Comparison of ENCODE assay signal across 22 mouse cellular contexts in genomic region chr1:53839392-53839791, GRCm38 (mm10). TPM values are rescaled to one million over a fixed set of nuclear protein-coding genes. Genes with fewer than 3 reads are reported as not detected.
DNase-seq lines count a peak whose midpoint lies in the region; TF ChIP-seq lines count a peak whose summit lies in the region.
"Had no signal": no experiment of that assay in that cellular context is flagged by ENCODE, and none has a peak within 500 bp of the region (broad histone marks: within the 10 kb centered on the region; RNA-seq: fewer than 3 reads in every experiment).

No protein-coding gene starts in this region.

- H3K79me2 ChIP-seq in myocyte (ENCODE audit: control insufficient read depth, insufficient read depth): no peaks in the 10 kb centered on the region

- peaks cover 7% of the 10 kb centered on the region for H3K4me1 ChIP-seq in spleen, adult 2 months (ENCODE audit: control insufficient read depth, insufficient read depth, insufficient read length)
- H3K4me1 ChIP-seq in embryonic fibroblast, embryonic 13.5 days (ENCODE audit: control insufficient read depth, insufficient read depth, low read length): peaks cover 10% of the 10 kb centered on the region
- H3K4me1 ChIP-seq: embryonic facial prominence, embryonic 15.5 days; forebrain, embryonic 13.5 days; forebrain, embryonic 15.5 days had no signal

- no peaks in the 10 kb centered on the region for H3K27me3 ChIP-seq in spleen, adult 2 months (ENCODE audit: control insufficient read depth, insufficient read depth, low read length)
- no peaks in the 10 kb centered on the region for H3K27me3 ChIP-seq in myocyte (ENCODE audit: control insufficient read depth, insufficient read depth, insufficient read length)
- H3K27me3 ChIP-seq: embryonic facial prominence, embryonic 13.5 days; embryonic facial prominence, embryonic 15.5 days; forebrain, embryonic 13.5 days; forebrain, embryonic 15.5 days; Patski had no signal

- TF ChIP-seq POLR2A in spleen, adult 2 months (IDR thresholded peaks at IDR 0.05; ENCODE audit: low read depth, low read length): no peak
- no peak for TF ChIP-seq POLR2A in embryonic fibroblast, embryonic 13.5 days (IDR thresholded peaks at IDR 0.05; ENCODE audit: low read depth, low read length)
- TF ChIP-seq POLR2A in myocyte (IDR thresholded peaks at IDR 0.05; ENCODE audit: insufficient read length, low read depth): no peak

- 85% methylated on average over 2 of the region's 2 CpGs for WGBS in spleen, adult 2 months

- no peaks in the 10 kb centered on the region for H3K36me3 ChIP-seq in spleen, adult 2 months (ENCODE audit: control insufficient read depth, insufficient read depth, low read length)
- no peaks in the 10 kb centered on the region for H3K36me3 ChIP-seq in myocyte (ENCODE audit: control insufficient read depth, insufficient read depth)
- H3K36me3 ChIP-seq: embryonic facial prominence, embryonic 13.5 days; embryonic facial prominence, embryonic 15.5 days; forebrain, embryonic 15.5 days had no signal

- no peak overlapping the region for H3K4me3 ChIP-seq in spleen, adult 2 months (ENCODE audit: extremely low read depth, insufficient read depth, insufficient read length)
- H3K4me3 ChIP-seq in embryonic fibroblast, embryonic 13.5 days (ENCODE audit: insufficient read depth, low read length): no peak overlapping the region
- no peak overlapping the region for H3K4me3 ChIP-seq in myocyte
- H3K4me3 ChIP-seq: embryonic facial prominence, embryonic 13.5 days; embryonic facial prominence, embryonic 15.5 days; forebrain, embryonic 13.5 days; forebrain, embryonic 15.5 days had no signal

- no peak overlapping the region for H3ac ChIP-seq in myocyte (ENCODE audit: control insufficient read depth, insufficient read length)

- peak overlapping the region; percentile 33; the same call in 1 of the 2 replicates for H3K27ac ChIP-seq in spleen, adult 2 months (ENCODE audit: insufficient read depth, low read length)
- H3K27ac ChIP-seq in embryonic fibroblast, embryonic 13.5 days (ENCODE audit: insufficient read depth, low read length): peak overlapping the region; percentile 97
- H3K27ac ChIP-seq: embryonic facial prominence, embryonic 13.5 days; embryonic facial prominence, embryonic 15.5 days; forebrain, embryonic 13.5 days; forebrain, embryonic 15.5 days had no signal

- no peak for DNase-seq in spleen, adult 2 months (ENCODE audit: low read depth in 1 of 2, low spot score in 2 of 2)
- no peak for DNase-seq in spleen, postnatal 4 days (ENCODE audit: low spot score in 2 of 2)
- DNase-seq in testis, postnatal 14 days (ENCODE audit: low spot score): no peak
- no peak for DNase-seq in cerebellum, postnatal 10 days
- no peak for DNase-seq in cerebellum, postnatal 25 days
- DNase-seq: adrenal gland, adult 8-10 months; adrenal gland, postnatal 14 days; adrenal gland, postnatal 36 days; B cell, adult 2 months; cerebellum, adult 11 months; cerebellum, adult 18-20 months; cerebellum, adult 8-10 months; cerebellum, adult 9-11 months; cerebellum, postnatal 36 days; embryo, embryonic 11 days had no signal

- peak overlapping the region; percentile 74 for H3K4me2 ChIP-seq in myocyte (ENCODE audit: low read depth)
- H3K4me2 ChIP-seq: embryonic facial prominence, embryonic 13.5 days; embryonic facial prominence, embryonic 15.5 days; forebrain, embryonic 13.5 days; forebrain, embryonic 15.5 days had no signal

- no peak for TF ChIP-seq CTCF in spleen, adult 2 months (IDR thresholded peaks at IDR 0.05; ENCODE audit: extremely low read depth, insufficient read depth, insufficient read length, insufficient replicate concordance)
- no peak for TF ChIP-seq CTCF in embryonic fibroblast, embryonic 13.5 days (IDR thresholded peaks at IDR 0.05; ENCODE audit: borderline replicate concordance, insufficient read depth, low read length)

TF ChIP-seq in myocyte, 11 proteins besides CTCF, POLR2A, EP300 and RAD21:
- TF ChIP-seq POLR2AphosphoS2 (IDR thresholded peaks at IDR 0.05; ENCODE audit: insufficient read length, low read depth) (no peak), CEBPB (IDR thresholded peaks at IDR 0.05; ENCODE audit: insufficient read depth, poor library complexity, severe bottlenecking) (no peak), E2F4 (IDR thresholded peaks at IDR 0.05; ENCODE audit: insufficient read depth) (no peak), REST (IDR thresholded peaks at IDR 0.05; ENCODE audit: insufficient read depth, insufficient read length) (no peak), MYOD1 (IDR thresholded peaks at IDR 0.05; ENCODE audit: control insufficient read depth in 1 of 3, insufficient read length in 2 of 3, low read depth in 2 of 3) (no peak), USF1 (IDR thresholded peaks at IDR 0.05; ENCODE audit: low read depth) (no peak), SRF (IDR thresholded peaks at IDR 0.05; ENCODE audit: control insufficient read depth, insufficient read length, low read depth) (no peak), TCF3 (IDR thresholded peaks at IDR 0.05; ENCODE audit: insufficient read length, low read depth) (no peak), TCF12 (IDR thresholded peaks at IDR 0.05; ENCODE audit: insufficient read depth, poor library complexity, severe bottlenecking) (no peak), MAX (IDR thresholded peaks at IDR 0.05; ENCODE audit: low read depth) (no peak), MYOG (IDR thresholded peaks at IDR 0.05; ENCODE audit: control insufficient read depth in 1 of 3, insufficient read depth in 1 of 3, insufficient read length in 2 of 3, low read depth in 2 of 3) (no peak)

RNA-seq across cellular contexts. Expression of gene Stk17b, which starts 54.4 kb away (rescaled TPM):
- polyA plus RNA-seq in spleen, adult 2 months (2012; rRNA removed): 25.7 and 30.0 TPM in 2 replicates
- 38.6 and 52.9 TPM in 2 replicates for polyA plus RNA-seq in embryonic fibroblast, embryonic 13.5 days (2011; ENCODE audit: insufficient read length, low read depth, missing spikeins)
- 28.4 TPM for polyA plus RNA-seq in myocyte (2012; fragmentation: generic; extraction: Trizol)
